Comparison of ENCODE assay signal across 11 mouse cellular contexts in the genomic region with DNA sequence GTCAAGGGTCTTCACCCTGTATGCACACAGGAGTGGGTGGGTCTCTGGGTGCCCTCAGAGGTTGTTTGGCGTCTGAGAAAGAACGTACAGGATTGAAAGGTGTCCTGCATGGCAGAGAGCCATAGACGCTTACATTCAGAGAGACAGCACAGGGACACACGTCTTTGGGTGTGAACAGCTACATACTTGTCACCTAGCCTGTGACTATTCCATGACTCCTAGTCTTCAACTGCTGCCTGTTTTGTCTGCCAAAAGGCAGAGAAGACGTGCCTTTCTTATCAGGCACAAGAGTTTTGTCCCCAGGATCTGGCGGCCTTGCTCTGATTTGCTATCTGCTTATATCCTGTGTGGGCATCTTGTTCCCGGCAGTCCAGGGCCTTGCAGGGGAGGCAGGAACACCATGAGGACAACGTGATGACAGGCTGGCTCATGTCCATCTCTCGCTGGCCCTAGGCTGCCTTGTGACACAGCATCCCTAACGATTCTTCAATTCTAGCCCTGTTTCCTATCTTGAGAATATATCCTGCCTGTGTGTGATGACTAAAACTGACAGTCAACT.
A peak's percentile ranks its signal among the peaks of the same experiment; 100 is the strongest.
DNase-seq lines count a peak whose midpoint lies in the region; TF ChIP-seq lines count a peak whose summit lies in the region.
"Had no signal": no experiment of that assay in that cellular context is flagged by ENCODE, and none has a peak within 500 bp of the region (broad histone marks: within the 10 kb centered on the region; RNA-seq: fewer than 3 reads in every experiment).

No protein-coding gene starts in this region.

- no peak for TF ChIP-seq POLR2A in testis, adult 2 months (IDR thresholded peaks at IDR 0.05; ENCODE audit: control insufficient read depth, low read depth, low read length)

- no peaks in the 10 kb centered on the region for H3K36me3 ChIP-seq in testis, adult 2 months (ENCODE audit: control insufficient read depth, insufficient read depth, low read length)
- peaks cover 48% of the 10 kb centered on the region for H3K36me3 ChIP-seq in heart, embryonic 10.5 days
- H3K36me3 ChIP-seq: stomach, embryonic 15.5 days had no signal

- no peak for DNase-seq in testis, postnatal 10 days (ENCODE audit: low spot score)
- DNase-seq in heart, embryonic 10.5 days (ENCODE audit: low spot score), result no peak
- DNase-seq in kidney, postnatal 10 days, result peak; percentile 42
- no peak for DNase-seq in T-cell, adult 2 months (ENCODE audit: low spot score)
- no peak for DNase-seq in embryo, embryonic 9.5 days (ENCODE audit: extremely low spot score)
- DNase-seq in thymus, postnatal 0 days (ENCODE audit: low spot score), result no peak
- DNase-seq: cerebellum, adult 2 months; forebrain, postnatal 0 days had no signal

- no peaks in the 10 kb centered on the region for H3K27me3 ChIP-seq in testis, adult 2 months (ENCODE audit: control insufficient read depth, insufficient read depth, low read length)
- H3K27me3 ChIP-seq in heart, embryonic 10.5 days (ENCODE audit: insufficient read depth, poor library complexity, severe bottlenecking), result no peaks in the 10 kb centered on the region
- H3K27me3 ChIP-seq: stomach, embryonic 15.5 days had no signal

- no peak overlapping the region for H3K4me3 ChIP-seq in testis, adult 2 months (ENCODE audit: control insufficient read depth, low read depth, low read length)
- H3K4me3 ChIP-seq in heart, embryonic 10.5 days, result no peak overlapping the region
- H3K4me3 ChIP-seq: stomach, embryonic 15.5 days had no signal

- H3K4me1 ChIP-seq in testis, adult 2 months (ENCODE audit: control insufficient read depth, insufficient read depth, low read length), result peaks cover under 1% of the 10 kb centered on the region
- H3K4me1 ChIP-seq in heart, embryonic 10.5 days, result peaks cover 79% of the 10 kb centered on the region
- H3K4me1 ChIP-seq: stomach, embryonic 15.5 days had no signal

- no peaks in the 10 kb centered on the region for H3K9me3 ChIP-seq in heart, embryonic 10.5 days
- H3K9me3 ChIP-seq: stomach, embryonic 15.5 days had no signal

- WGBS in heart, embryonic 10.5 days, result 26% methylated on average over 10 of the region's 10 CpGs

- peak overlapping the region; percentile 54; the same call in 1 of the 2 replicates for H3K27ac ChIP-seq in testis, adult 2 months (ENCODE audit: control insufficient read depth, insufficient read depth, low read depth, low read length)
- peak overlapping the region; percentile 81 for H3K27ac ChIP-seq in heart, embryonic 10.5 days
- H3K27ac ChIP-seq: hindbrain, embryonic 14.5 days; stomach, embryonic 15.5 days had no signal

- no peak for TF ChIP-seq CTCF in testis, adult 2 months (IDR thresholded peaks at IDR 0.05; ENCODE audit: control insufficient read depth, insufficient read depth, insufficient replicate concordance, low read depth, low read length)
